Comparison of ENCODE assay signal across 33 mouse cellular contexts in the genomic region with DNA sequence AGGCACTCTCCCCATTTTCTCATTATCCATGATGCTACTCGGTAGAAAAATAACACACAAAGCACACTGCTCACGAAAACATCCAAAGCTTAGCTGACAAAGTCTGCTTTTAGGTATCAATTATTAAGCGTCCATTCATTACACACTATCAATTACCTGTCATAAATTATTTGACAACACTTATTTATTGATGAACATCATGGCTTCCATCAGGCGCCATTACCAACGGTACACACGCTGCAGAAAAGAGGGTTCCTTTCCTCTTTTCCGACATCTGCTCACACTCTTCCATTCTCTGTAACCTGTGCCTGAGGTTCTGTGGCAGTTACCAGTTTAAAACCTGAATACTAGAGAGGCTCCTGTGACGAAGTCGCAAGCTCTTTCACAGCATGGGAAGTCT. TPM values are rescaled to one million over a fixed set of nuclear protein-coding genes. Genes with fewer than 3 reads are reported as not detected.
"Had no signal": no experiment of that assay in that cellular context is flagged by ENCODE, and none has a peak within 500 bp of the region (broad histone marks: within the 10 kb centered on the region; RNA-seq: fewer than 3 reads in every experiment).

A gene (minus strand): TSS at position 101 of the 400 bp plus-strand sequence.

- H3K27ac ChIP-seq: embryonic facial prominence, embryonic 10.5 days; embryonic facial prominence, embryonic 12.5 days; embryonic facial prominence, embryonic 13.5 days; embryonic facial prominence, embryonic 15.5 days; forebrain, embryonic 10.5 days; forebrain, embryonic 12.5 days; forebrain, embryonic 13.5 days; forebrain, embryonic 15.5 days; gastrocnemius, adult 2 months had no signal

- ATAC-seq: forebrain, embryonic 13.5 days; forebrain, embryonic 14.5 days; forebrain, embryonic 15.5 days; forebrain, embryonic 16.5 days; forebrain, postnatal 0 days had no signal

- DNase-seq: cerebellum, adult 18-20 months; cerebellum, adult 2 months; cerebellum, adult 8-10 months; cerebellum, adult 9-10 months; cerebellum, adult 9-11 months; cerebellum, postnatal 10 days; cerebellum, postnatal 14 days; cerebellum, postnatal 25 days; cerebellum, postnatal 36 days; embryo, embryonic 11 days; forebrain, postnatal 0 days; gastrocnemius, adult 2 months; gastrocnemius, postnatal 10 days; gastrocnemius, postnatal 14 days; gastrocnemius, postnatal 25 days; gastrocnemius, postnatal 36 days; heart, adult 18-20 months had no signal

- H3K9ac ChIP-seq: embryonic facial prominence, embryonic 12.5 days; embryonic facial prominence, embryonic 13.5 days; embryonic facial prominence, embryonic 15.5 days; forebrain, embryonic 12.5 days; forebrain, embryonic 13.5 days; forebrain, embryonic 15.5 days; forebrain, postnatal 0 days had no signal

- H3K9me3 ChIP-seq: embryonic facial prominence, embryonic 10.5 days; embryonic facial prominence, embryonic 12.5 days; embryonic facial prominence, embryonic 13.5 days; embryonic facial prominence, embryonic 15.5 days; forebrain, embryonic 10.5 days; forebrain, embryonic 12.5 days; forebrain, embryonic 13.5 days; forebrain, embryonic 15.5 days had no signal

- H3K4me2 ChIP-seq: embryonic facial prominence, embryonic 12.5 days; embryonic facial prominence, embryonic 13.5 days; embryonic facial prominence, embryonic 15.5 days; forebrain, embryonic 12.5 days; forebrain, embryonic 13.5 days; forebrain, embryonic 15.5 days had no signal

- H3K27me3 ChIP-seq: embryonic facial prominence, embryonic 12.5 days; embryonic facial prominence, embryonic 13.5 days; embryonic facial prominence, embryonic 15.5 days; forebrain, embryonic 12.5 days; forebrain, embryonic 13.5 days; forebrain, embryonic 15.5 days had no signal

- H3K4me1 ChIP-seq: embryonic facial prominence, embryonic 10.5 days; embryonic facial prominence, embryonic 12.5 days; embryonic facial prominence, embryonic 13.5 days; embryonic facial prominence, embryonic 15.5 days; forebrain, embryonic 10.5 days; forebrain, embryonic 12.5 days; forebrain, embryonic 13.5 days; forebrain, embryonic 15.5 days had no signal

- H3K4me3 ChIP-seq: embryonic facial prominence, embryonic 10.5 days; embryonic facial prominence, embryonic 12.5 days; embryonic facial prominence, embryonic 13.5 days; embryonic facial prominence, embryonic 15.5 days; erythroblast, embryonic 14.5 days; forebrain, embryonic 10.5 days; forebrain, embryonic 12.5 days; forebrain, embryonic 13.5 days; forebrain, embryonic 15.5 days; gastrocnemius, adult 2 months had no signal

RNA-seq across cellular contexts. Expression of the gene that starts here (rescaled TPM):
- total RNA-seq: common myeloid progenitor, adult 5-6 weeks; forebrain, postnatal 0 days; granulocyte monocyte progenitor cell, adult 5-6 weeks had no signal
- polyA plus RNA-seq: embryonic facial prominence, embryonic 11.5 days; embryonic facial prominence, embryonic 13.5 days; erythroblast, embryonic 14.5 days; forebrain, embryonic 10.5 days; forebrain, embryonic 11.5 days; forebrain, embryonic 12.5 days; forebrain, embryonic 13.5 days; forebrain, embryonic 14.5 days; forebrain, embryonic 15.5 days; forebrain, embryonic 16.5 days; forebrain, postnatal 0 days; gonadal fat pad, adult 2 months had no signal
